Mouse (Mus musculus): ENCODE data around the gene Morc4.

Morc4 gene

DNA sequence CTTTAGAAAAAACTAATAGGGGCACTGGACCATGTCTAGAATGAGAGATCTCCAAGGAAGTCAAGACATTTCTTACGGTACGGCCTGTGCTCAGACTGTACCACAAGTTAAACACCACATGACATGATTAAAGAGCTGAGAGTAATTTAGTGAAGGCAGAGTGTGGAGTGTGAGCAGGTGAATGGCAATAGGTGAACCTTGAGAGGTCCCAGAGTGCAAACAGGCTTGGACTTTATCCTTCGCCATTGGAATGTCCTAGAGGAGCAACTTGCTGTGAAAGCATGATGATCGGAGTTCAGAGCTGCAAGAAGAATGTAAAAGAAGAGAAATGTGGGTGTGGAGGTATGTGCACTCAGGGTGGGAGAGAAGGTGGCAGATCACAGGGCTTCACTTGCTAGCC, 65.6 kb downstream of the Morc4 start:
- no peak for DNase-seq (ENCODE audit: low spot score)

DNA sequence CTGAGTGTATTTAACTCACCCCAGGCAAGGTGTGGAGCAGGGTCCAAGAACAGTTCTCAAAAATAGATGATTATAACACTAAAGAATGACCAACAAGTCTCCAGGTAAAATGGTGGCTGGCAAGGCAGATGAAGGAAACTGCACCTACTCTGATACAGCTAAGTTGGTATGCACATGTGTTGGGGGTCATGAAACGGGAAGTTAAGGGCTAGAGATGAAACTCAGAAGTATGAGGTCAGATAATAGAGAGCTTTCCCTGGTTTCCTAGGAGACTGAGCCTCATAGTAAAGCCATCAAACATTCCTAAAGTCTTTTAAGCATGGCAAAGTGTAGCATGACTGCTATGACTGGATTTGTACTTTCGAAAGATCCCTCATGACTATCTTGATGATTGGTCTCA, 68.4 kb downstream of the Morc4 start:
- DNase-seq (ENCODE audit: low spot score) = no peak

DNA sequence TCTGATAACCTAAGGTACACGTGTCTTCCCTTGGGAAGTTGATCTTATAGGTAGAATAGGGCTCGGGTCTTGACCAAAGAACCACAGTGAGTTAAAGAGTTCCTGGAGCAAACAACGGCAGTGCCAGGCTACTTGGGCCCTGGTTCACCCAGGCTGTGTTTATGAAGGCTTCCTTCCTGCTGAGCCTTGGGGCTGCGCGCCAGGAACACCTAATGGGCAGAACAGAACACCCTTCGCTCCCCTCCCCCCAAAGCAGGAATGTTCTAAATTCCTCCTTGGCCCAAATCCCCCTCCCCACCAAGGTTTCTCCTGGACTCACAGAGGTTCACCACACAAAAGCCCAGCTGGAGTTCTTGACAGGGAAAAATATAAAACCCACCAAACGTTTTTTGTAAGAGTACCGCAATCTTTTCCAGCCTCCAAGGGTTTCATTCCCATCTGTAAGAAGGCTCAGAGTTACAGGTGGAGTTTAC, 71.0 kb downstream of the Morc4 start, which contains the start of gene Cldn2:
Gene Cldn2, plus strand, starts transcription at position 423 of the 473 bp plus-strand sequence.
- DNase-seq (ENCODE audit: low spot score) = no peak

DNA sequence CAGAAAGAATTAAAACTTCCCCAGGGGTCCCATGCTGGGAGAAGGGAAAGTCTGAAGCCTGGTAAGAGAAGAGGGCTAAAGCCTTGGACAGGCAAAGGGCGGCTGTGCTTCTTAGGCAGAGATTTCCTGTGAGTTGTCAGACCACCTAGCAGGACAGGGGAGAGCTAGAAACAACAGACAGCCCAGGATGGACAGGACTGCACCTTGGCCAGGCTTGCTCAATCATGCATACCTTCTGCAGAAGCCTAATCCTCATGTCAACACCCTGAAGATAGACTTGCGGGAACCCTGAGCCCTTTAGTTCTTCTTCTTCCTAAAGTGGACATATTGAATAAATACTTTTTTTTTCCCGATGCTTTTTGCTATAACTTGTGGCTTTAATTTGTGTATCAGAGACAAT, 71.5 kb downstream of the Morc4 start:
- no peak for DNase-seq (ENCODE audit: low spot score)

DNA sequence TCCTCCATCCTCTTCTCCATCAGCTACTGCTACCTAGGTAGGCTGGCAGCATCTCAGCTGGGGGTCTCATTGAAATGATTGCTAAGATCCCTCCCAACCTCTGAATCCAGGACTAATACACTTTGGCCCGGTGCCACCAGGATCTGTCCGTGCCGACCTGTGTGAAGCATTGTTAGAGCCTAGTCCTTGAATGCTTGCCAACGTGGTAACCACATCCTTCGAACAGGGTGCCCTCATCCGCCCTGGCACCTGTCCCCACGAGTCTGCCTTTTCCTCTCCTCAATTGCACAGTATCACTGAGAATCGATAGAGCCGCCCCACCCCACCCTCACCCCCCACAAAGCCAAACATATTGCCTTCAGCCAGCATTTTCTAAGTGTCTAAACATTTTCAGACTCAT, 73.6 kb downstream of the Morc4 start:
- DNase-seq (ENCODE audit: low spot score) = no peak

DNA sequence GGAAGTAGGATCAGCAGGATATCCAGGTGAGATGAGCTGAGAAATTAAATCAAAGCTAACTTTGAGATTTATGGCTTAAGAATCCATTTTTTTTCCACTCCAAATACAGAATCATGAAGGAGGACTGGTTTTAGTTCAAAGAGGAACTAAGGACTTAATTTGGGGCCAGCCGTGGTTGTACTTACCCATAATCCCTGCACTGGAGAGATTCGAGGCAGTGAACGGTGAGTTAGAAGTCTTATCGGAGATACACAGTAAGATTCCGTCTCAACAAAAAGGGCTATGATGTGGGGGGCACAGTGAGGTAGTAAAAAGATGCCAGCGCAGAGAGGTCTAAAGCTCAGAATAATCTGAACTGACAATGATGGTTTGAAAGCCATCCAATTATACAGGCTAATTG, 75.4 kb downstream of the Morc4 start:
- no peak for DNase-seq (ENCODE audit: low spot score)

DNA sequence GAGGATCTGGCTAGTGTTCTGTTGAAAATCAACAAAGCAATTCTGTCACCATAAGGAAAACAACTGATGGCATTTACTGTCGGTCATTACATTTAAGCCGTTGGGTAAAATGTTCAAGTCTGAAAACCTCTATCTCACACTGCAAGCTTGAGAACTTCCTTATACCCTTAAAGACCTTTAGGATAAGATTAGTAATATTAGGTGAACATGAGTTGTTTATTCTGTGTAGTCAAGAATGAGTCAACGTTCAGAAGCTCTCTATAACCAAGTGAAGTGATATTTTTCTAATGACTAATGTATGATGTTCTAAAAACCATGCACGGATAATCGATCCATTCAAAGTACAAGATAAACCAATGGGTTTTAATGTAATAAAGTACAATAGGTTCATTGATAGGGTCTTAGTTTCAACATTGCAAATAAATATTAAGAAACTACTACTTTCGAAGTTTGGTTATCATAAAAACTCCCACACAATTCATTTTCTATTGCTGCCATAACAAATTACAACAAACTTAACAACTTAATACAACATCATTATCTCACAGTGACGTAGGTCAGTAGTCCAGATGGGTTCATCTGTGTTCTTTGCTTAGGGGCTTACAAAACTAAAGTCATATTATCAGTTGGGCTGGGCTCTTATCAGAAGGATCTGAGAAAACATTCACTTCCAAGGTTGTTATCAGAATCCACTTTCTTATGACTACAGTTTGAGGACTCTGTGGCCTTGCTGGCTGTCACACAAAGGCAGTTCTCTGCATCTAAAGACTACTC, 77.2 kb downstream of the Morc4 start:
- no peak for DNase-seq (ENCODE audit: low spot score)

DNA sequence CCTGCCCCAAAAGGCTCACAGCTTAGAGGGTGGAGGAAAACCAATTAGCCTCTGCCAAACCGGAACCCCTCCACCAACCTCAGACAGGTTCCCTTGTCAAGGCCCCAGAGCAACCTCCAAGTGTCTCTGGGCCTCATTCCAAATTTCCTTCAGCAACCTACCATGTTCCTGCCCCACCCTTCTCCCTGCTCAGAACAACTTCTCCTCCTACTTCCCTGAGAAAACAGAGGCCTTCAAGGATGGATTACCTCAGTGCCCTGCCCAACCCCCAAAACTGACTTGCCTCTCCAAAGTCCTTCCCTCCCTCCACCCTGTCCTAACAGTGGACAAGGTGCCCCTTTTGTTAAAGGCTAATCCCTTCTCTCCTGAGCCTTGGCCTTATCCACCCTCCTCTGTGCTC, 85.7 kb downstream of the Morc4 start:
- DNase-seq (ENCODE audit: low spot score) = no peak

DNA sequence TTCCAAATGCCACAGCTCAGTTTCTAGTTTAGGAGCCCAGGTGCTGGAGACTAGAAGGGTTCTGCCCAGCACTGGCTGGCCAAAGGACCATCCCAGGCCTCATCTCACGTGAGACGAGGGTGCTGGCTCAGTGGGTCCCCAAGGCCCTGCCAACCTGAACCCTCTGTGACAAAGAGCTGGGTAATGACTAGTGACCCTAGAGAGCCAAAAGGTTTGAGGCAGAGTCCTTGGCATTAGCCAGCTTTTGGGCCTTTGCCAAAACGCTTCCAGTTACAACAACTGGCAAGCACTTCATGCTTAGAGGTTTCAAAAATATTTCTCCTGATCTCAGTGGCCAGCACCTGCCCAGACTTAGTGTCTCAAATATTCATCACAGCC, 88.4 kb downstream of the Morc4 start:
- no peak for DNase-seq (ENCODE audit: low spot score)

DNA sequence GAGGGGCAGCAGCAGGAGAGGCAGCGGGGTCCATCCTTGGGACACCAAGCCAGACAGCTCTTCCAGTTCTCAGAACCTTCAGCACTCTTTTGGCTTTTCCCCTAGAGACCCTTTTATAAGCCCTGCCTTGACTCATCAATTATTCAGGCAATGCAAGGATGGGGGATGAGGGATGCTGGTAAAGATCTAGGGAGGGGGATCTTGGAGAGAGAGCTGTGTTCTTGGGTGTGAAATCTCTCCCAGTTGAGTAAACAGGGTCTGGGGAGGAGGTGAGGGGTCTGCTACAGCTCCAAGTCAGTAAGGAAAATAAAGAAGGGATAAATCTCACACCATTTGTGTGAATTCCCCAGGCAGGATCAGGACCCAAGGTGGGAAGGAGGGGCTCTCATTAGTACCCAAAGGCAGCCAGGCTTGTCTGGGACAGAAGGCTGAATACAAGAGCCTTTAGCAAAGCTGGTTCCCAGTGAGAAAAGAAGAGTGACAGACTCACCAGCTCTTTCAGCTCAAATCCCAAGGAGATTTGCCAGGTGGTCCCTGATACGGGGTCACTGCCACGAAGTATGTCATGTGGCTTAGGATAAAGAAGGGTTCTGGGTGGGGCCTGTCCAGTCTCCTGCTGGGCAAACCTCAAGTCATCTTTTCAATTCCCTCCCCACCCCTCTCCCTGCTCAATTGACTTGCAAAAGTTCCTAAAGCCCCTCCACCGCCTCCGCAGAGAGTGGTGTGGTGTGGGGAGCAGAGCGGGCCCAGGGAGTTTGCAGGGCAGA, 89.0 kb downstream of the Morc4 start, which contains the start of gene Ripply1:
Gene Ripply1, minus strand, starts transcription at position 76 of the 767 bp plus-strand sequence.
- no peak for DNase-seq (ENCODE audit: low spot score)

DNA sequence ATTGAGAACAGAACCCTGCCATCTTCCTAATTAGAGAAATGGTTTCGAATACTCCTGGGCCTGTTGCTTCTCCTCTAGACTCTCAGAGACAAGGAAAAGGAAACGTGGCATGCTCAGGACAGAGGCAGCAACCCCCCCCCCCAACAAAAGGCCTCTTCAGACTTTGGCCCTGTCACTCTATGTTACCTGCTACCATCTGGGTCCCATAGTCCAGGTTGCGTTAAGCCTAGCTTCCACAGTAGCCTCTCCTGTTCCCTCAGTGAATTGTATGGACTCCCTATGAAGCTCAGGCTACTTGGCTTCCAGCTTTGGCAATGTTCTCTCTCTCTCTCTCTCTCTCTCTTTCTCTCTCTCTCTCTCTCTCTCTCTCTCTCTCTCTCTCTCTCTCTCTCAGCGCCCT, 89.9 kb downstream of the Morc4 start:
- no peak for DNase-seq (ENCODE audit: low spot score)

DNA sequence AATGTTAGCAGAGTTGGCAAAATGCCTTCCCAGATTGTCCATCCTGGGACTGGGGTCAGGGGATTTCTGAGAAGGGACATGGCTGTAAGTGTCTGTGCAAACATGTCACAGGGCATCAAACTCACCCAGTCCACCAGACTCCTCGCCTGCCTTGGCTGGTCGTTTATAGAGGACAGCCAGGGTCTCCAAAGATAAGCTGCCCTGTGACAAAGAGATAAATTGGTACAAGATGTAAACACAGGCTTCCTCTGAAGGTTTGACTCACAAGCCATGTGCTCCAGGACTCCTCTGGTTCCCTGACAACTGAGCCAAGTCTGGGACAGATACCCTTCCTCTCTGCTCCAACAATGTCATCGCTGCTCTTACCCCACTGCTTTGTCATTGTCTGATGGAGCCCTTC, 90.5 kb downstream of the Morc4 start:
- no peak for DNase-seq (ENCODE audit: low spot score)

DNA sequence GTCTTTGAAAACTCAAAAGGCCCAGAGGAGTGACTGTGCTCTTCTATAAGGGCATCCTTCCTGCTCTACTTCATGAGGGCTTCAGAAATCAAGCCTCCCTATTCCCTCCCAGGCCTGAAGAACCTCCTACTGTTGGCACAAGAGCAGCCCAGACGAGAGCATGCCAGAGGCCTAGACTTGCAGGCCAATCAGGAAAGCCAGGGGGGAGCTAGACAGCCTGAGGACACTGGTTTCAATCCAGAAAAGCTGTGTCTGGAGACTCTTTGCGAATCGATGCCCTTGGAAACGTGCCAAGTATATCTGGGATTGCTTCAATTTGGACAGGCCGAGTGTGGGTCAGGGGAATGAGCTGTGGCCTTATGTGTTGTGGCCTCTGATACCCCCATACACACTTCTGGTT, 92.1 kb downstream of the Morc4 start:
- DNase-seq (ENCODE audit: low spot score) = no peak

DNA sequence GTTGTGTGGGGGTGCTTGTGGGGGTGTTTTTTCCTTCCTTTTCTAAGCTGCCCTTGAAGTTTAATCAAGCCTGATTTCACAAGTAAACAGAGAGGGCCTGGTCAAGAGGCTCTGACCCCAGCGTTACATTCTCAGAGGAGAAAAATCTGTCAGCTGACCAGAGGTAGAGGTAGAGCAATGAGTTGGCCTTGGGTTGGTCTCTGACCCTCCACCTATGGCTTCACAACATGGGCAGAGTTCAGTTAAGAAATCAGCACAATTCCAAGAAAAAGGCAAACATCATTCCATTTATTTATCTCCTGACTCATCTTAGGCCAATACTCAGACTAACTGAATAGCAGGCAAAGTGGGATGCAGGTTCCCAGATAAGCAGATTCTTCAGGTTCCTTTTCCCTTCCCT, 92.6 kb downstream of the Morc4 start:
- no peak for DNase-seq (ENCODE audit: low spot score)

DNA sequence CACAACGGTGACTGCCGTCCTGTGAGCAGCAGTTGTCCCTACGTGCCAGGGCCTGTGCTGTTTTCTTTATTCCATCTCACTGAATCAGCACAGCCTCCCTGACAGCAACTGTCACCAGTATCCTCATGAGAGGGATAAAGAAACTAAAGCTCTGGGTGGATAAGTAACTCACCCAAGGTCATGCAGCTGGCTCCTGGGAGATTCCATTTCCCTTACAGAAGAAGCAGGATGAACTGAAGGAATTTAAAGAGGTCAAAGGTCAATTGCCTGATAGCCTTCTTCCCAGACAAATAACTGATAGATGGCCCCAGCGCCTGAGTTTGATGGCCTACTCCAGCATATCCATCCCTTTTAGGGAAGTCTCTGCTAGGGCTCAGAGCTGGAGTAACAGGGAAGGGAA, 94.1 kb downstream of the Morc4 start:
- no peak for DNase-seq (ENCODE audit: low spot score)

DNA sequence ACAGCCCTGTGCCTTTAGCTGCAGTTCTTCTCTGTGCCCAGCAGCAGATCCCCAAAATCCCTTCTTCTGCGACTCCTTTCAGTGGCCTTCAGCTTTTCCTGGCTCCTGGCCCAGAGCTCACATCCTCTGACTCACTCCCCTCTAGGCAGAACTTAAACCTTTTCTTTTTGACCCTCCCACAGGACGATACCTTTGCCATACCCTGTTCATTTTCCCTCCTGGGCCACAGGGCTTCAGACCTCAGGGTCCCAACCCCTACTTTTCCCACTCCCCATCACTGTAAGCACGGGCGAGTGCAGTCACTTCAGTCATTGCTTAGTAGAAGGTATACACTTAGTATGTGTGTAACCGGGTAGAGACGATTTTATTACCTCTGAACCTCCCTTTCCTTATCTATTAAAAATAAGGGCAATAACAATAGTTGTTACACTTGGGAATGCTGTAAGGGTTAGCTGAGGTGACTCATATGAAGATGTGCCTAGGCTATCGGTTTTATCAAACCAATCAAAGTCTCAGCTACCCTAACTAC, 96.3 kb downstream of the Morc4 start:
- DNase-seq (ENCODE audit: low spot score) = no peak

DNA sequence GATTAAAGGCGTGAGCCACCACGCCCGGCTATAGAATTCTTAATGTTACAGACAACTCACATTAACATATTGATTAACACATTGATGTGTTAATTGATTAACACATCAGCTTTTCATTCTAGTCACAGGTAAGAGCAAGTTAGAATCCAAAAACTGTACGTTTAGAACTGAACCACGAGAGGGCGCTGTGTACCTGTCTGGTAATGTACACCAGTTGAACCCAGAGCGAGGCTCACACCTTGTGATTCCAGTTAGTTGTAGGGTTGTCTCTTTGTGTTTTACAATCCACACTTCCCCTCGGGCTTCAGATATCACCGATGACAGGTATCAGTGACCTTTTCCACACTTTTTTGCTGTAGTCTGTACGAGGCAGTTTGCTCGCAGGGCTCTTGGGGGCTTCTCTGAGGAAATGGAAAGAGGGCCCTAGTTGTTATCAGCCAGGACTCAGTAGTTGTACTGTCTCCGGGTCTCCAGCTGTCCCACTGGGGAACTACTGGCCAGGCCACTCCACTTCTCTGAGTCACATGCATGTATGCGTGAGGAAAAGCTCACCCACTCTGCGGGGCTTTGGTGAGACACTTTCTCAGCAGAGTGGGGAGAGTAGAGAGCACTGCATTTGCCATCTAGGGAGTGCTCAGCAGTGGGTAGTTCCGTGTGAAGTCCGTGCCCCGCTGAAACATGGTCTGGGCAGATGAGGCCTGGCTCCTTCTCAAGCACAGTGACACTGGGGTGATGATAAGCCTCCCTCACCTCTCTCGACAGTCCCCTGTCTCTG, 97.0 kb downstream of the Morc4 start:
- peak; percentile 34 for DNase-seq (ENCODE audit: low spot score)

Measured in MN1 (cell line).